8 mouse cellular contexts compared by ENCODE assay signal in genomic region chr7:16052684-16053083, GRCm38 (mm10). TPM values are rescaled to one million over a fixed set of nuclear protein-coding genes. Genes with fewer than 3 reads are reported as not detected.
DNase-seq lines count a peak whose midpoint lies in the region; ATAC-seq lines count a peak whose summit lies in the region.

No protein-coding gene starts in this region.

- H3K27me3 ChIP-seq in intestine, embryonic 14.5 days (replicated peaks; ENCODE audit: control insufficient read depth, insufficient read depth, low read length), result no peaks in the 10 kb centered on the region

- peak overlapping the region; percentile 61 for H3K9ac ChIP-seq in intestine, embryonic 14.5 days (ENCODE audit: low read length)

- no peaks in the 10 kb centered on the region for H3K9me3 ChIP-seq in intestine, embryonic 14.5 days (ENCODE audit: control insufficient read depth, low read length)

- no peaks in the 10 kb centered on the region for H3K36me3 ChIP-seq in intestine, embryonic 14.5 days (ENCODE audit: control insufficient read depth, insufficient read depth, low read length)

- under 1% methylated on average over 24 of the region's 24 CpGs for WGBS in intestine, embryonic 14.5 days

- H3K4me1 ChIP-seq in intestine, embryonic 14.5 days (replicated peaks; ENCODE audit: control insufficient read depth, insufficient read depth, low read length), result peaks cover 20% of the 10 kb centered on the region; the same call in 1 of the 2 replicates

- intact Hi-C loops in left cerebral cortex, postnatal 14 days (cut with DNase I), result loop anchor here (2.0 kb wide), 1 partner anchor 70 kb away; no protein-coding TSS in a partner anchor

- H3K4me3 ChIP-seq in intestine, embryonic 14.5 days (ENCODE audit: low read depth, low read length), result peak overlapping the region; percentile 66

- ATAC-seq in intestine, embryonic 14.5 days (replicated peaks; ENCODE audit: low FRiP score, low TSS enrichment, low read depth), result peak; percentile 80
- peak; percentile 72 for ATAC-seq in megakaryocyte-erythroid progenitor cell, adult 5-6 weeks (replicated peaks; ENCODE audit: low FRiP score, low TSS enrichment, poor library complexity, severe bottlenecking)

- H3K27ac ChIP-seq in intestine, embryonic 14.5 days (ENCODE audit: low read depth), result peak overlapping the region; percentile 84

- DNase-seq in adrenal gland, adult 2 months, result peak; percentile 98
- DNase-seq in embryo, embryonic 11 days, result peak; percentile 99
- DNase-seq in gastrocnemius, postnatal 25 days, result peak; percentile 96
- peak; percentile 89 for DNase-seq in intestine, embryonic 14.5 days (ENCODE audit: low spot score)
- DNase-seq in left cerebral cortex, postnatal 14 days (ENCODE audit: low spot score in 2 of 2), result peak; percentile 94 to 97
- peak; percentile 90 for DNase-seq in right cerebral cortex, postnatal 14 days
- peak; percentile 89 for DNase-seq in urinary bladder, postnatal 25 days (ENCODE audit: low spot score)

- peak overlapping the region; percentile 90 for H3K4me2 ChIP-seq in intestine, embryonic 14.5 days (ENCODE audit: low read length)

RNA-seq across cellular contexts. Expression of gene Bicra, which starts 5.0 kb away (rescaled TPM):
- total RNA-seq in adrenal gland, adult 2 months (2021), result 10 to 100 TPM in 1 of 2 experiments, 1 to 10 TPM in 1; 9.4 to 10.4 TPM
- 19.8 and 26.2 TPM in 2 replicates for polyA plus RNA-seq in adrenal gland, adult 2 months (2012; rRNA removed)
- 1 to 10 TPM; 5.1 to 6.1 TPM for total RNA-seq in gastrocnemius, postnatal 25 days (2021)
- polyA plus RNA-seq in intestine, embryonic 14.5 days (2014; fragmentation: Nextera tagmentation; extraction: Ambion mirVana), result 6.8 and 7.4 TPM in 2 replicates
- total RNA-seq in left cerebral cortex, postnatal 14 days (2021), result 10 to 100 TPM; 14.6 to 16.9 TPM
- 12.6 and 21.3 TPM in 2 replicates for total RNA-seq in megakaryocyte-erythroid progenitor cell, adult 5-6 weeks (2014; fragmentation: Nextera tagmentation)
- total RNA-seq in megakaryocyte-erythroid progenitor cell, adult 5-6 weeks (2017), result 0.15 and 1.8 TPM in 2 replicates

RNA-seq across cellular contexts. Expression of gene Zfp541, which starts 8.9 kb away (rescaled TPM):
- under 1 TPM; 0.06 to 0.07 TPM for total RNA-seq in adrenal gland, adult 2 months (2021)
- 0.04 and 0.09 TPM in 2 replicates for polyA plus RNA-seq in adrenal gland, adult 2 months (2012; rRNA removed)
- total RNA-seq in gastrocnemius, postnatal 25 days (2021), result not detected
- 0.04 TPM in 2 replicates for polyA plus RNA-seq in intestine, embryonic 14.5 days (2014; fragmentation: Nextera tagmentation; extraction: Ambion mirVana)
- total RNA-seq in left cerebral cortex, postnatal 14 days (2021), result under 1 TPM; 0.40 to 0.59 TPM
- not detected in 2 replicates for total RNA-seq in megakaryocyte-erythroid progenitor cell, adult 5-6 weeks (2014; fragmentation: Nextera tagmentation)
- total RNA-seq in megakaryocyte-erythroid progenitor cell, adult 5-6 weeks (2017), result not detected in 2 replicates

RNA-seq across cellular contexts. Expression of gene Napa, which starts 45.6 kb away (rescaled TPM):
- total RNA-seq in adrenal gland, adult 2 months (2021), result 100 to 1,000 TPM; 149 to 167 TPM
- 316 and 381 TPM in 2 replicates for polyA plus RNA-seq in adrenal gland, adult 2 months (2012; rRNA removed)
- 100 to 1,000 TPM in 1 of 2 experiments, 10 to 100 TPM in 1; 71.2 to 105 TPM for total RNA-seq in gastrocnemius, postnatal 25 days (2021)
- polyA plus RNA-seq in intestine, embryonic 14.5 days (2014; fragmentation: Nextera tagmentation; extraction: Ambion mirVana), result 206 and 208 TPM in 2 replicates
- 100 to 1,000 TPM; 241 to 246 TPM for total RNA-seq in left cerebral cortex, postnatal 14 days (2021)
- total RNA-seq in megakaryocyte-erythroid progenitor cell, adult 5-6 weeks (2014; fragmentation: Nextera tagmentation), result 92.2 and 111 TPM in 2 replicates
- 41.1 and 49.5 TPM in 2 replicates for total RNA-seq in megakaryocyte-erythroid progenitor cell, adult 5-6 weeks (2017)

Comparison
In these comparisons a context has a peak if more than half of its experiments do, and no peak if none do; other contexts are left out.
1. Peak in every context shown above with its lines: DNase-seq, ATAC-seq, H3K4me3 ChIP-seq and H3K27ac ChIP-seq.